Mouse (Mus musculus) liver, embryonic 18 days (tissue): ENCODE measurements around the gene Rgs11. TPM values are rescaled to one million over a fixed set of nuclear protein-coding genes. Genes with fewer than 3 reads are reported as not detected.

ENCODE experiments used
- polyA plus RNA-seq: library from polyadenylated mRNA; depleted of rRNA; stranded (reverse); fragments of >200 nt; gene quantifications from 2 replicates; pipeline ENCODE4 v1.2.3, GENCODE M21; 2012; rRNA removed

The Rgs11 gene
- 0.50 and 0.55 TPM in 2 replicates for polyA plus RNA-seq

GRCm38 (mm10) chr17:26202737-26203136, at the start of gene Rgs11:
Gene Rgs11, plus strand, starts transcription at chr17:26202951.

GRCm38 (mm10) chr17:26198892-26199291, 3.9 kb upstream of the Rgs11 start, which contains the start of gene Pdia2:
Gene Pdia2, minus strand, starts transcription at chr17:26199087.

GRCm38 (mm10) chr17:26207686-26208085, 4.9 kb downstream of the Rgs11 start, which contains the start of gene Arhgdig:
Gene Arhgdig, minus strand, starts transcription at chr17:26207786.

DNA sequence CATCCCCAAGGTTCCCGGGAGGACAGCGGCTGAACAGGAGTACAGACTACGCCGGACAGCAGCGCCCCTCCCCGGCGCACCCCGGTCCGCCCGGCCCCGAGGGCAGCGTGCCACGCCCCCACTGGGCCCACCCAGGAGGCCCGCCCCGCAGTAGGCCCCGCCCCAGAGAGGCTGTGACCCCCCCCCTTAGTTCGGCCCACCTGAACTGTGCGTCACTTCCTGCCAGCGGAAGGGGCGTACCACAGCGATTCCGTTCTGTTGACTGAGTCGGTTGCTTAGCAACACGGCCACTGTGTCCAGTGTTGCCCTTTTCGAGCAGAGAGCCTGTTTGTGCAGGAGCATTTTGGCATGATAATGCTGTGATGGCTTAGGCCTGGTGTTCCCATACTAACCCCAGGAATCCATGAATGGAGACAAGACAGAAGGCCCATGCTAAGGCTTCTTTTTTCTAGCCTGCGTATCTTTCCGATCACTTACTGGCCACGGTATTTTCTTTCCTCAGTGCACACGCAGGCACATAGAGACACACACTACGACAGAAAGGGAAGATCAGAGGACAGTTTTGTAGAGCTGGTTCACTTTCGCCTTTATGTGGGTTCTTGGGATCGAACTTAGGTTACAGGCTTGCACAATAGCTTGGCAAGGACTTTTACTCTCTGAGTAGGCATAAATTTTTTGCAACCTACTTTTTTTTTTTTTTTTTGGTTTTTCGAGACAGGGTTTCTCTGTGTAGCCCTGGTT, 41.5 kb downstream of the Rgs11 start, which contains the start of gene Fam234a:
Gene Fam234a (minus strand): TSS at position 142 of the 741 bp plus-strand sequence.

DNA sequence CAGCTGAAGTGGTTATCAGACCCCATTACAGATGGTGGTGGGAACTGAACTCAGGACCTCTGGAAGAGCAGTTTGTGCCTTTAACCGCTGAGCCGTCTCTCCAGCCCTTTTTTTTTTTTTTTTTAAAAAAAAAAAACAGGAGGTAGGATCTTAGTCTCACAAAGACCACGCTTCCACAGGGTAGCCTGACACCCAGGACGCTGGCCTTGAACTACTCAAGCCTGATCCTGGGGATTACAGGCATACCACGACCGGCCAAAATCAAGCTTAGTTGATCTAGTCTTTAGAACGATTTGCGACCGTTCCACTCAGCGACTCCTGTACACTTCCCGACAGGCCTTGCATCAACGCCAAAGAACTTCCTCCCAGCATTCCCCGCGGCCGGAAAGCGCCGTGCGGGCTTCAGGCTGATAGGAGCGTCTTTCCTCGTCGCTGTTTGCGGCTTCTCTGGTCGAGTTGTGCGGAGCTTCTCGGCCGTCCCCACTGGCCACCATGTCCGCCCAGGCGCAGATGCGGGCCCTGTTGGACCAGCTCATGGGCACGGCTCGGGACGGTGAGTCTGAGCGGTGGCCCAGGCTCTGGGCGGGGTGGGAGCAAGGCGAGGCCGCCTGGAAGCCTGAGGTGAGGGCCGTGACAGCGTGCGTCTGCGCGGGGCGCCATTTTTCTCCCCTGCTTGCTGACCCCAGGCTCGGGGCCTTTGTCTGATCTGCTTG, 49.9 kb downstream of the Rgs11 start, which contains the start of gene Luc7l:
Gene Luc7l (plus strand): TSS at position 358 of the 713 bp plus-strand sequence.

Other genes starting within 250 kb of the Rgs11 start
- gene Capn15, start 217.2 kb upstream of the Rgs11 start, polyA plus RNA-seq: 5.2 and 6.5 TPM in 2 replicates
- gene Rab11fip3, start 133.4 kb upstream of the Rgs11 start, polyA plus RNA-seq: 4.6 and 4.8 TPM in 2 replicates
- gene Decr2, start 112.6 kb upstream of the Rgs11 start, polyA plus RNA-seq: 55.4 and 64.8 TPM in 2 replicates
- gene Nme4, start 107.3 kb upstream of the Rgs11 start, polyA plus RNA-seq: 22.5 and 23.4 TPM in 2 replicates
- 5.3 and 5.6 TPM in 2 replicates for gene Tmem8, start 89.7 kb upstream of the Rgs11 start, polyA plus RNA-seq
- 49.0 and 50.7 TPM in 2 replicates for gene Mrpl28, start 79.5 kb upstream of the Rgs11 start, polyA plus RNA-seq
- gene Axin1, start 64.3 kb upstream of the Rgs11 start, polyA plus RNA-seq: 6.6 and 7.6 TPM in 2 replicates
- 5.9 and 6.1 TPM in 2 replicates for gene Pdia2, start 3.9 kb upstream of the Rgs11 start, polyA plus RNA-seq
- 3.7 and 3.9 TPM in 2 replicates for gene Arhgdig, start 4.8 kb downstream of the Rgs11 start, polyA plus RNA-seq
- gene Fam234a, start 41.3 kb downstream of the Rgs11 start, polyA plus RNA-seq: 11.9 and 13.0 TPM in 2 replicates
- 18.0 and 21.9 TPM in 2 replicates for gene Luc7l, start 49.9 kb downstream of the Rgs11 start, polyA plus RNA-seq
- gene Neurl1b, start 211.9 kb downstream of the Rgs11 start, polyA plus RNA-seq: 0.25 and 0.27 TPM in 2 replicates